Mouse (Mus musculus): ENCODE measurements around the gene Erc1.

DNA sequence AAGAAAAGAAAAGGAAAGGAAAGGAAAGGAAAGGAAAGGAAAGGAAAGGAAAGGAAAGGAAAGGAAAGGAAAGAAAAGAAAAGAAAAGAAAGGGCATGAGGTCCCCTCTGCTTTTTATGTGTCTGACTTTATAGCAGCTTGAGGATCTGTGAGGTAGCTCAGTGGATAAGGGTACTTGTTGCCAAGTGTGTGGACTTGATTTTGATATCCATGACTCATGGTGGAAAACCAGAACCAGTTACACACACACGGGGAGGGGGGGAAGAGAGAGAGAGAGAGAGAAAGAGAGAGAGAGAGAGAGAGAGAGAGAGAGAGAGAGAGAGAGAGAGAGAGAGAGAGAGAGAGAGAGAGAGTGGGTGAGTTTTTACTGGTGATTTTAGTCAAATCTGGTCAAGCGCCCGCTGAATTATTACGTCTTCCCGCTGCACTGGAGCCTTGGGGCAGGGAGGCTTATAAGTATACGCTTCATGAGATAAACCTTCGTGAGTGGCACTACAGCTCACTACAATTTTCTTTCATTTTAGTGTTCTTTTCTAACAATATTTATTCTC lies 204.7 kb downstream of the Erc1 start:
- TF ChIP-seq POLR2A (IDR thresholded peaks at IDR 0.05; ENCODE audit: low read depth, low read length): no peak
- TF ChIP-seq CTCF (IDR thresholded peaks at IDR 0.05; ENCODE audit: borderline replicate concordance, insufficient read depth, low read length): no peak

Measured in embryonic fibroblast, embryonic 13.5 days (primary cell).